Mouse (Mus musculus): Measurements from ENCODE around the gene Adh5. TPM values are rescaled to one million over a fixed set of nuclear protein-coding genes. Genes with fewer than 3 reads are reported as not detected.

Adh5 gene
- polyA plus RNA-seq, 1 experiment from 2014 or later = 280 TPM

DNA sequence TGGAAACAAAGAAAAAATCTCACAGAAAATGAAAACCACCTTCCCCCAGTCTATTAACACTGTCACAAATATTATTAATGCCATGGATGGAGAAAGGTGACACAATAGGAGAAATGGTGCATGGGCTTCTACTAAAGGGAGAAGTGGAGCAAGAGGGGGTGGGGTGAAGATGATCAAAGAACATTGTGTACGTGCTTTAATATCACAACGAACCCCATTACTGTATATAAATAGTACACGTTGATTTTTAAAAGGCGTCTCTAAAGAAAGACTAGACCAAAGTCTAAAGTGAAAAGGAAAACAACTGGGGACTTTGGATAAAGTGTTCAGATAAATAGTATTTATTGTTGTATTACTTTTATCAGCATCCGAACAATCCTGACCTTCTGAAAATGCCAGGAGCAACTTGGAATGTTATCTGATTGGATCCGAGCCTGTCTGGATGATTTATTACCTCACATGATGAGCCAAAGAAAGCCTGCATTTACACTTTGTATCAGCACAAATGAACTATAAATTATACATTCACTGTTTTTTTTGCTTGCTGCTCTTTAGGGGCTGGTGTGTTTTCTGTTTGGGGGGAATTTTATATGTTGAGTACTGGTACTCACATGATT lies 12.4 kb upstream of the Adh5 start:
- Histone ChIP-seq H3K9ac (ENCODE audit: low read depth, low read length) (no peak overlapping the region), H3K4me2 (ENCODE audit: low read length) (no peak overlapping the region), H3K27me3 (ENCODE audit: insufficient read depth, low read length) (no peaks in the 10 kb centered on the region), H3K27ac (no peak overlapping the region), H3K36me3 (ENCODE audit: insufficient read depth, low read length) (no peaks in the 10 kb centered on the region), H3K9me3 (replicated peaks; ENCODE audit: low read length) (no peaks in the 10 kb centered on the region), H3K4me1 (replicated peaks; ENCODE audit: insufficient read depth, low read length) (no peaks in the 10 kb centered on the region), H3K4me3 (replicated peaks; ENCODE audit: low read depth, low read length) (no peak overlapping the region)
- DNase-seq (ENCODE audit: low spot score) = peak; percentile 21
- ATAC-seq (replicated peaks; ENCODE audit: low FRiP score, low read depth) = no peak
- WGBS = 44% methylated on average over 6 of the region's 6 CpGs
- TF ChIP-seq CTCF (IDR thresholded peaks at IDR 0.05; ENCODE audit: low read depth) = no peak

DNA sequence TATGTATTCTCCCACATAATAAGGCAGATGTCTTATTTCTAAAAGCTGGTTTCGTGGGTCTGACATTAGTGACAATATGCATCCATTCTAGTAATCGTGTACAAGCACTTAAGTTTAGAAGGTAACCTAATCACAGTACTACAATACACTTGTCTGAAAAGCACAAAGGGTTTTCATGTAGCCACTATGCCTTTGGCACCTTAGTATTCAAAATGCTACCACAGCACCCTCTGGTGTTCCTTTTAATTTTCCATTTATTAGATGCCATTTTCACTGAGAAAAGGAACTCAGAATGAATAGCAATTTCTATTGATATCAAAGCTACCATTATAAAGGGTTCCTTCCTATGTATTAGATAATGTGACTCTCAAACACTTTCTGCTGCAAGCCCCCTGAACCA lies 11.1 kb upstream of the Adh5 start:
- Histone ChIP-seq H3K27me3 (ENCODE audit: insufficient read depth, low read length) (no peaks in the 10 kb centered on the region), H3K9ac (ENCODE audit: low read depth, low read length) (no peak overlapping the region), H3K36me3 (ENCODE audit: insufficient read depth, low read length) (no peaks in the 10 kb centered on the region), H3K4me1 (replicated peaks; ENCODE audit: insufficient read depth, low read length) (no peaks in the 10 kb centered on the region), H3K9me3 (replicated peaks; ENCODE audit: low read length) (no peaks in the 10 kb centered on the region), H3K27ac (no peak overlapping the region), H3K4me2 (ENCODE audit: low read length) (no peak overlapping the region), H3K4me3 (replicated peaks; ENCODE audit: low read depth, low read length) (no peak overlapping the region)
- 63% methylated on average over 2 of the region's 2 CpGs for WGBS
- DNase-seq (ENCODE audit: low spot score) (peak; percentile 78), ATAC-seq (replicated peaks; ENCODE audit: low FRiP score, low read depth) (no peak)
- TF ChIP-seq CTCF (IDR thresholded peaks at IDR 0.05; ENCODE audit: low read depth) = peak; percentile 80

DNA sequence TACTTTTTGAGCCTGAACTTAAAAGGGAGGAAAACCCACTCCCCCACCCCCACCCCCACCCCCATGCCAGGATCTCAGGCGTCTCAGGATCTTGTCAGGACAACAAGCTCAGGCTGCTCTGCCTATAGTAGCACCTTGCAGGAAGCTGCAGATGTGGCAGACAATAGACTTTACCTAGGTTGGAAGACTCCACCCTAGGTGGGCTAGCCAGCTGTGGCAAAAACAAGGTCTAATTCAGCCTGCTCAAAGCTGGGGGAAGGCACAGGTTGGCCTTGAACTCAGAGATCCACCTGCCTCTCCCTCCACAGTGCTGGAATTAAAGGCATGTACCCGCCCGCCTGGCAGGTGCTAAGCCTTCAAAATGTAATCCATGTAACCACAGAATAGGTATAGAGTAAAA lies 4.2 kb upstream of the Adh5 start:
- H3K27ac ChIP-seq = no peak overlapping the region
- H3K9ac ChIP-seq (ENCODE audit: low read depth, low read length) = no peak overlapping the region
- no peak overlapping the region for H3K4me3 ChIP-seq (replicated peaks; ENCODE audit: low read depth, low read length)
- no peak for TF ChIP-seq CTCF (IDR thresholded peaks at IDR 0.05; ENCODE audit: low read depth)
- 0 out of 2 replicates have a peak, but pooled peaks cover under 1% of the 10 kb centered on the region for H3K4me1 ChIP-seq (replicated peaks; ENCODE audit: insufficient read depth, low read length)
- no peak overlapping the region for H3K4me2 ChIP-seq (ENCODE audit: low read length)
- H3K27me3 ChIP-seq (ENCODE audit: insufficient read depth, low read length) = no peaks in the 10 kb centered on the region
- no peaks in the 10 kb centered on the region for H3K36me3 ChIP-seq (ENCODE audit: insufficient read depth, low read length)
- no peaks in the 10 kb centered on the region for H3K9me3 ChIP-seq (replicated peaks; ENCODE audit: low read length)
- ATAC-seq (replicated peaks; ENCODE audit: low FRiP score, low read depth) = no peak
- WGBS = 73% methylated on average over 3 of the region's 3 CpGs
- DNase-seq (ENCODE audit: low spot score) = no peak

DNA sequence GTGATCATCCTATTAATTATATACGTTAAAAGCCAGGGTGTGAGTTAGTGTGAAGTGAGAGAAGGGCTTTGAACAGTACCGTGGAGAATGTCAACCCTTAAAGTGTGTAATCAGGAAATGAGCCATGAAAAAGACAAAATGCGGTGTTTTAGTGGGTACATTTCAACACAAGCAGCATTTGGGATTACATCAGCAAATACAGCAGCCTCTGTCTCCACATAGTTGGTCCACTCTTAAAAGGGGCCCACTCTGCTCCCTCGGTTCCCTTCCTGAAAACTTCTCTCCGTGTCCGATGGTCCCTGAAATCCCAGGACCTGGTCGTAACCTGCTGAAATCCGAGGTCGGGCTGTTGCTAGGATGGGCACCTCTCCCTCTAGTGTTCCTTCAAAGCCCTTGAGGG lies 690 bp upstream of the Adh5 start:
- peak overlapping the region; percentile 89; the same call in 1 of the 2 replicates for H3K27ac ChIP-seq
- DNase-seq (ENCODE audit: low spot score) (no peak), ATAC-seq (replicated peaks; ENCODE audit: low FRiP score, low read depth) (no peak)
- 0 out of 2 replicates have a peak, but pooled peaks cover 17% of the 10 kb centered on the region for H3K36me3 ChIP-seq (ENCODE audit: insufficient read depth, low read length)
- peak overlapping the region; percentile 95 for H3K9ac ChIP-seq (ENCODE audit: low read depth, low read length)
- under 1% methylated on average over 9 of the region's 9 CpGs for WGBS
- peak; percentile 37; the same call in 1 of the 2 replicates for TF ChIP-seq CTCF (IDR thresholded peaks at IDR 0.05; ENCODE audit: low read depth)
- 0 out of 2 replicates have a peak, but pooled peaks cover 8% of the 10 kb centered on the region for H3K4me1 ChIP-seq (replicated peaks; ENCODE audit: insufficient read depth, low read length)
- no peaks in the 10 kb centered on the region for H3K9me3 ChIP-seq (replicated peaks; ENCODE audit: low read length)
- H3K4me2 ChIP-seq (ENCODE audit: low read length) = peak overlapping the region; percentile 76
- H3K27me3 ChIP-seq (ENCODE audit: insufficient read depth, low read length) = no peaks in the 10 kb centered on the region
- H3K4me3 ChIP-seq (replicated peaks; ENCODE audit: low read depth, low read length) = peak overlapping the region; percentile 84

DNA sequence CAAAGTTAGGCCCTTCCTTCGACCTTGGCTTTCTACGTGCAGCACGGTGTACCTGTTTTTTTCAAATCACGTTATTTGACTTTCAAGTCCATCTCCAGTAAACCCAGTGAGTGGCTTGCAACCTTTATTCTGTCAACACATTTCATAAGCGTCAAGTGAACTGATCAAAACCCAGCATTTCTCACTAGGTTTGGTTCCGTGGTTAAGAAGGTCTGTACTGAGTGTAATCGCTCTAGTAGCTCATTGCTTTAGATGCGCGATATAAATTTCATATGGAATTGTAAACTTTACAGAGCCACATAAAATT lies 525 bp downstream of the Adh5 start:
- ATAC-seq (replicated peaks; ENCODE audit: low FRiP score, low read depth) (no peak), DNase-seq (ENCODE audit: low spot score) (no peak)
- WGBS = 3% methylated on average over 9 of the region's 9 CpGs
- Histone ChIP-seq H3K4me1 (replicated peaks; ENCODE audit: insufficient read depth, low read length) (0 out of 2 replicates have a peak, but pooled peaks cover 8% of the 10 kb centered on the region), H3K9me3 (replicated peaks; ENCODE audit: low read length) (no peaks in the 10 kb centered on the region), H3K27me3 (ENCODE audit: insufficient read depth, low read length) (no peaks in the 10 kb centered on the region), H3K27ac (peak overlapping the region; percentile 89), H3K4me3 (replicated peaks; ENCODE audit: low read depth, low read length) (peak overlapping the region; percentile 84), H3K36me3 (ENCODE audit: insufficient read depth, low read length) (peaks cover 21% of the 10 kb centered on the region; the same call in 1 of the 2 replicates), H3K4me2 (ENCODE audit: low read length) (peak overlapping the region; percentile 76), H3K9ac (ENCODE audit: low read depth, low read length) (peak overlapping the region; percentile 95)
- TF ChIP-seq CTCF (IDR thresholded peaks at IDR 0.05; ENCODE audit: low read depth) = no peak

DNA sequence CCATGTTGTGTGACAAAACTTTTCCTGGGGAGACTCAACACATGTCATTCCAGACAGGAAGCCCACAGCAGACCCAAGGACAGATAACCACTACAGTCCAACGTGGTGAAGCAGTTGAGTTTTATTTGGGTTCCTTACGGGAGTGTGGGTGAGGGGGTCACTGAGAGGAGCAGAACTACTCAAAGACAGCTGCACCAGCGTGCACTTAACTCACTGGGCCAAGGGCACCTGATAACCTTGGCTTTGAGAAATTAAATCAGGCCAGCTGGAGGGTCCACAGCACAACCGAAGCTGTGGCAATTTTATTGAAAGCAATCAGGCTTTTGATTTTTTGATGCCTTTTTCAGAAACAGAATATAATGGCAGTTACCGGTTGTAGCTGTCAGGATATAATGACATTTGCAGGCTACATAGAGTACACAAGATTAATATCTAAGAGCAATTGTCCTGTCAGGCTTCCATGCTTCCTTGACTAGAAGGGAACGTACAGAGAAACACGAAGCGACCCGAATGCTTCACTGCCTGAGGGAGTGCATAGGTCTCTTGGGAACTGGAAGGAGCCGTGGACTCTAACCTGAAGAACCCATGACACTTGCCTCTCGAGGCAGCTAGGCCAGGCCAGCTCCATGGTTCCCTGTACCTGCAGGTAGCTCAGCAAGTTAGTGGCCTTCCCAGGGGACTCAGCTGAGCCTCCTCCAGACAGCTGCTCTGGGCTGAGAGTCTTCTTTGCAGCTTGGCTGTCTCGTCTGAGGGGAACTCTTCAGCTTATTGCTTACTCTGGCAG lies 5.4 kb downstream of the Adh5 start:
- Histone ChIP-seq H3K27me3 (ENCODE audit: insufficient read depth, low read length) (no peaks in the 10 kb centered on the region), H3K27ac (peak overlapping the region; percentile 54), H3K4me3 (replicated peaks; ENCODE audit: low read depth, low read length) (no peak overlapping the region), H3K9me3 (replicated peaks; ENCODE audit: low read length) (no peaks in the 10 kb centered on the region), H3K36me3 (ENCODE audit: insufficient read depth, low read length) (peaks cover 52% of the 10 kb centered on the region), H3K9ac (ENCODE audit: low read depth, low read length) (no peak overlapping the region), H3K4me1 (replicated peaks; ENCODE audit: insufficient read depth, low read length) (0 out of 2 replicates have a peak, but pooled peaks cover 8% of the 10 kb centered on the region), H3K4me2 (ENCODE audit: low read length) (no peak overlapping the region)
- 48% methylated on average over 12 of the region's 12 CpGs for WGBS
- peak; percentile 83 for ATAC-seq (replicated peaks; ENCODE audit: low FRiP score, low read depth)
- DNase-seq (ENCODE audit: low spot score) = no peak
- TF ChIP-seq CTCF (IDR thresholded peaks at IDR 0.05; ENCODE audit: low read depth) = no peak
